Mouse (Mus musculus): Measurements from ENCODE around the gene Mdh1b. TPM values are rescaled to one million over a fixed set of nuclear protein-coding genes. Genes with fewer than 3 reads are reported as not detected.

Gene Mdh1b
- total and polyA plus RNA-seq, 3 experiments = not detected

GRCm38 (mm10) chr1:63776396-63776795 is 46.3 kb upstream of the Mdh1b start:
- Histone ChIP-seq H3K36me3 (ENCODE audit: control insufficient read depth in 1 of 2, insufficient read depth in 2 of 2, low read length in 2 of 2) (no peaks in the 10 kb centered on the region), H3K79me2 (ENCODE audit: control insufficient read depth, insufficient read depth, low read length, poor library complexity) (no peaks in the 10 kb centered on the region), H3K4me1 (ENCODE audit: control insufficient read depth in 1 of 2, insufficient read depth in 2 of 2, low read length in 2 of 2) (no peaks in the 10 kb centered on the region), H3K4me3 (ENCODE audit: control insufficient read depth in 1 of 2, insufficient read depth in 1 of 2, low read depth in 2 of 2, low read length in 2 of 2) (no peak overlapping the region), H3K27me3 (ENCODE audit: control insufficient read depth in 1 of 2, insufficient read depth in 2 of 2, low read length in 2 of 2) (no peaks in the 10 kb centered on the region), H3K27ac (ENCODE audit: control insufficient read depth, low read depth, low read length) (no peak overlapping the region), H3K9me3 (replicated peaks; ENCODE audit: insufficient read depth, low read length) (no peaks in the 10 kb centered on the region), H3K9ac (ENCODE audit: control insufficient read depth, low read depth, low read length, poor library complexity, severe bottlenecking) (no peak overlapping the region)
- DNase-seq (ENCODE audit: low read depth, low spot score) = no peak
- TF ChIP-seq HCFC1 (IDR thresholded peaks at IDR 0.05; ENCODE audit: low read depth, low read length) = no peak
- TF ChIP-seq BHLHE40 (IDR thresholded peaks at IDR 0.05; ENCODE audit: borderline replicate concordance, low read depth, low read length) = no peak
- TF ChIP-seq ZC3H11A (IDR thresholded peaks at IDR 0.05; ENCODE audit: low read depth, low read length) = no peak
- no peak for TF ChIP-seq ZNF384 (IDR thresholded peaks at IDR 0.05; ENCODE audit: low read depth, low read length)
- no peak for TF ChIP-seq POLR2AphosphoS5 (IDR thresholded peaks at IDR 0.05; ENCODE audit: borderline replicate concordance, low read depth, low read length)

GRCm38 (mm10) chr1:63770309-63770708 is 40.2 kb upstream of the Mdh1b start:
- H3K9me3 ChIP-seq (replicated peaks; ENCODE audit: insufficient read depth, low read length) = no peaks in the 10 kb centered on the region
- no peaks in the 10 kb centered on the region for H3K79me2 ChIP-seq (ENCODE audit: control insufficient read depth, insufficient read depth, low read length, poor library complexity)
- H3K9ac ChIP-seq (ENCODE audit: control insufficient read depth, low read depth, low read length, poor library complexity, severe bottlenecking) = no peak overlapping the region
- no peak for DNase-seq (ENCODE audit: low read depth, low spot score)
- no peak overlapping the region for H3K4me3 ChIP-seq (ENCODE audit: control insufficient read depth in 1 of 2, insufficient read depth in 1 of 2, low read depth in 2 of 2, low read length in 2 of 2)
- TF ChIP-seq SIN3A (IDR thresholded peaks at IDR 0.05; ENCODE audit: low read length) (no peak), USF2 (IDR thresholded peaks at IDR 0.05; ENCODE audit: borderline replicate concordance in 1 of 2, insufficient read depth in 1 of 2, low read depth in 1 of 2, low read length in 2 of 2) (no peak), MXI1 (IDR thresholded peaks at IDR 0.05; ENCODE audit: low read depth, low read length) (no peak), GATA1 (IDR thresholded peaks at IDR 0.05; ENCODE audit: low read depth, low read length) (no peak), SMC3 (IDR thresholded peaks at IDR 0.05; ENCODE audit: low read depth, low read length) (no peak), UBTF (IDR thresholded peaks at IDR 0.05; ENCODE audit: borderline replicate concordance, insufficient read depth, low read depth, low read length) (no peak), ETS1 (IDR thresholded peaks at IDR 0.05; ENCODE audit: low read depth, low read length) (no peak), MAX (IDR thresholded peaks at IDR 0.05; ENCODE audit: low read length) (no peak), POLR2AphosphoS2 (IDR thresholded peaks at IDR 0.05; ENCODE audit: low read length) (no peak), MYB (IDR thresholded peaks at IDR 0.05; ENCODE audit: low read depth, low read length) (no peak), BHLHE40 (IDR thresholded peaks at IDR 0.05; ENCODE audit: borderline replicate concordance, low read depth, low read length) (no peak), CHD1 (IDR thresholded peaks at IDR 0.05; ENCODE audit: low read depth, low read length) (no peak), JUND (IDR thresholded peaks at IDR 0.05; ENCODE audit: low read depth, low read length) (no peak), POLR2A (IDR thresholded peaks at IDR 0.05; ENCODE audit: control insufficient read depth in 1 of 2, insufficient read depth in 1 of 2, low read depth in 1 of 2, low read length in 2 of 2, poor library complexity in 1 of 2) (no peak), TBP (IDR thresholded peaks at IDR 0.05; ENCODE audit: low read depth, low read length) (no peak), EP300 (IDR thresholded peaks at IDR 0.05; ENCODE audit: low read depth in 1 of 2, low read length in 2 of 2) (no peak)
- no peaks in the 10 kb centered on the region for H3K36me3 ChIP-seq (ENCODE audit: control insufficient read depth in 1 of 2, insufficient read depth in 2 of 2, low read length in 2 of 2)
- no peaks in the 10 kb centered on the region for H3K27me3 ChIP-seq (ENCODE audit: control insufficient read depth in 1 of 2, insufficient read depth in 2 of 2, low read length in 2 of 2)
- H3K27ac ChIP-seq (ENCODE audit: control insufficient read depth, low read depth, low read length) = no peak overlapping the region
- H3K4me1 ChIP-seq (ENCODE audit: control insufficient read depth in 1 of 2, insufficient read depth in 2 of 2, low read length in 2 of 2) = no peaks in the 10 kb centered on the region
